Mouse (Mus musculus): ENCODE data around the gene Pstpip1. TPM values are rescaled to one million over a fixed set of nuclear protein-coding genes. Genes with fewer than 3 reads are reported as not detected.

The Pstpip1 gene
- 0.29 and 0.70 TPM in 2 replicates for polyA plus RNA-seq (2015; fragmentation: Nextera tagmentation; extraction: Ambion mirVana)

- Histone ChIP-seq H3K4me2 (ENCODE audit: low read length) (peak within 1 kb of the TSS; percentile 37; the same call in 1 of the 2 replicates), H3K36me3 (ENCODE audit: control insufficient read depth, insufficient read depth) (no peaks in the 10 kb centered on the region), H3K4me3 (replicated peaks; ENCODE audit: low read length) (no peak within 1 kb of the TSS), H3K9ac (replicated peaks; ENCODE audit: low read depth, low read length) (peak within 1 kb of the TSS; percentile 14; the same call in 1 of the 2 replicates), H3K27ac (ENCODE audit: low read length) (no peak within 1 kb of the TSS), H3K4me1 (replicated peaks; ENCODE audit: control insufficient read depth, insufficient read depth, low read length) (peaks cover 8% of the 10 kb centered on the region), H3K9me3 (ENCODE audit: control insufficient read depth, low read length) (no peaks in the 10 kb centered on the region), H3K27me3 (replicated peaks; ENCODE audit: control insufficient read depth, insufficient read depth, low read length) (no peaks in the 10 kb centered on the region)
- 23% methylated on average over 22 of the region's 22 CpGs for whole genome bisulfite sequencing
- ATAC-seq = peak; percentile 93
Measured at GRCm38 (mm10) chr9:56089778-56090520, at the start of gene Pstpip1. TSS of gene Pstpip1 (plus strand) at chr9:56089962.

DNA sequence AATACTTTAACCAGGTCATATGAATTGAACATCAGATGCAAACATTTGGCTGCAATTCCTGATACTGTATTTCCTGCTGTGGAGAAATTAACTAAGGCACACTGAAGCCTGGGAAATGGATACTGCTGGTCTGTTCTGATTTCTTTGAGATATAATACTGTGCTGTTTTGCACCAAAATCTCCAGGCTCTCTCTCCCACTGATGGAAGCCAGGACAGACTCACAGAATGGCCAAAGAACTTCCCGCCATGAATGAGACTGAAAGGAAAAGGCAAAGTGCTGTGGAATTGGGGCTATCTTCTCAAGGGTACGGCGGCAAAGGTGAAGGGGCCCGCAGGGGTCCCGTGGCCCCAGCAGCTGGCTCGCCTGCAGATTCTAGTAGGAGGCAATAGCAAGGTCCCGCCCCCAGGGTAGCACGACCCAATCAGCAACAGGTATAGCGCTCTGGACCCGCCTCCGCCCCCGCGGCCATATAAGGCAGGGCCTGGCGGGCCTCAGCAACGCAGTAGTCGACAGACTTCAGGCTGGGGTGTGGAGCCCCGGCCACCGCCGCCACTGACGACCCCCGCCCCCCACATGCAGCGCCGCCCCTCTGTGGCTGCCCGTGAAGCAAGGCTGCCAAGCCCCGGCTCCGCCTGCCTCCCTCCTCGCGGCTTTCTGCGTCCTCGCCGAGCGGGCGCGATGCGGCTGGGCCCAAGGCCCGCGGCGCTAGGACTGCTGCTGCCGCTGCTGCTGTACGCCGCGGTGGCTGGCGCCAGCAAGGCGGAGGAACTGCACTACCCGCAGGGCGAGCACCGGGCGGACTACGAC is 48.2 kb upstream of the Pstpip1 start, which contains the start of gene Rcn2:
Gene Rcn2 (plus strand): TSS at position 474 of the 809 bp plus-strand sequence.
- H3K4me2 ChIP-seq (ENCODE audit: low read length) = peak within 1 kb of the TSS; percentile 84
- peak within 1 kb of the TSS; percentile 100 for H3K9ac ChIP-seq (replicated peaks; ENCODE audit: low read depth, low read length)
- 0% methylated on average over 48 of the region's 49 CpGs for WGBS
- peak within 1 kb of the TSS; percentile 97 for H3K27ac ChIP-seq (ENCODE audit: low read length)
- peak within 1 kb of the TSS; percentile 92 for H3K4me3 ChIP-seq (replicated peaks; ENCODE audit: low read length)
- no peaks in the 10 kb centered on the region for H3K27me3 ChIP-seq (replicated peaks; ENCODE audit: control insufficient read depth, insufficient read depth, low read length)
- peak; percentile 99 for ATAC-seq
- peaks cover 13% of the 10 kb centered on the region for H3K4me1 ChIP-seq (replicated peaks; ENCODE audit: control insufficient read depth, insufficient read depth, low read length)
- H3K9me3 ChIP-seq (ENCODE audit: control insufficient read depth, low read length) = 0 out of 2 replicates have a peak, but pooled peaks cover 2% of the 10 kb centered on the region
- peaks cover 15% of the 10 kb centered on the region for H3K36me3 ChIP-seq (ENCODE audit: control insufficient read depth, insufficient read depth)

DNA sequence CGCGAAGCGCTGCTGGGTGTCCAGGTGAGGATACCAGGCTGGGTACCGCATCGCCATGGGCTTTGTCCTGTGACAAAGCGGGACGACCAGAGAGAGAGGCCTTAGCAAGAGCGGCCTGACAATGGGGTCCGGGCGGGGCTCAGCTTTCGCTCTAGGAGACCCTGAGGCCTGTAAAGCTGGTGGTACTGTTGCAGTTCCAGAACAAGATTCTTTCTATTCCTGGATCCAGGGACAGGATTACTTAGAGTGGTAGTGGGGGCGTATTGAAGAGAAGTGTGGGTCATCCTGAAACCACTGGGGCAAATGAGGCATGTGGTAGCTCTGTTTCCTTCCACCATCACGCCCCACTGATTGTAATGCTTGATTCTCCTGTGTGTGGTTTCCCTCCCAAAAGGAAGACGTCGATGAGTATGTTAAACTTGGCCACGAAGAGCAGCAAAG is 47.6 kb upstream of the Pstpip1 start:
- Histone ChIP-seq H3K4me2 (ENCODE audit: low read length) (peak overlapping the region; percentile 84), H3K4me1 (replicated peaks; ENCODE audit: control insufficient read depth, insufficient read depth, low read length) (peaks cover 13% of the 10 kb centered on the region), H3K9me3 (ENCODE audit: control insufficient read depth, low read length) (0 out of 2 replicates have a peak, but pooled peaks cover 2% of the 10 kb centered on the region), H3K9ac (replicated peaks; ENCODE audit: low read depth, low read length) (peak overlapping the region; percentile 100), H3K36me3 (ENCODE audit: control insufficient read depth, insufficient read depth) (peaks cover 15% of the 10 kb centered on the region), H3K27me3 (replicated peaks; ENCODE audit: control insufficient read depth, insufficient read depth, low read length) (no peaks in the 10 kb centered on the region), H3K4me3 (replicated peaks; ENCODE audit: low read length) (peak overlapping the region; percentile 92), H3K27ac (ENCODE audit: low read length) (peak overlapping the region; percentile 97)
- no peak; the same call in 1 of the 2 replicates for ATAC-seq
- under 1% methylated on average over 16 of the region's 16 CpGs for WGBS

GRCm38 (mm10) chr9:56053796-56054195 is 36.0 kb upstream of the Pstpip1 start:
- H3K9ac ChIP-seq (replicated peaks; ENCODE audit: low read depth, low read length) = no peak overlapping the region
- no peak overlapping the region for H3K27ac ChIP-seq (ENCODE audit: low read length)
- H3K4me1 ChIP-seq (replicated peaks; ENCODE audit: control insufficient read depth, insufficient read depth, low read length) = no peaks in the 10 kb centered on the region; the same call in 1 of the 2 replicates
- 46% methylated on average over 3 of the region's 3 CpGs for WGBS
- H3K9me3 ChIP-seq (ENCODE audit: control insufficient read depth, low read length) = no peaks in the 10 kb centered on the region
- no peak for ATAC-seq
- H3K27me3 ChIP-seq (replicated peaks; ENCODE audit: control insufficient read depth, insufficient read depth, low read length) = no peaks in the 10 kb centered on the region
- H3K36me3 ChIP-seq (ENCODE audit: control insufficient read depth, insufficient read depth) = peaks cover 25% of the 10 kb centered on the region
- H3K4me3 ChIP-seq (replicated peaks; ENCODE audit: low read length) = no peak overlapping the region
- H3K4me2 ChIP-seq (ENCODE audit: low read length) = no peak overlapping the region

- Histone ChIP-seq H3K4me1 (replicated peaks; ENCODE audit: control insufficient read depth, insufficient read depth, low read length) (no peaks in the 10 kb centered on the region; the same call in 1 of the 2 replicates), H3K36me3 (ENCODE audit: control insufficient read depth, insufficient read depth) (peaks cover 43% of the 10 kb centered on the region), H3K4me3 (replicated peaks; ENCODE audit: low read length) (no peak overlapping the region), H3K9ac (replicated peaks; ENCODE audit: low read depth, low read length) (no peak overlapping the region), H3K27ac (ENCODE audit: low read length) (no peak overlapping the region), H3K9me3 (ENCODE audit: control insufficient read depth, low read length) (no peaks in the 10 kb centered on the region), H3K27me3 (replicated peaks; ENCODE audit: control insufficient read depth, insufficient read depth, low read length) (no peaks in the 10 kb centered on the region), H3K4me2 (ENCODE audit: low read length) (no peak overlapping the region)
- ATAC-seq = no peak
- 90% methylated on average over 6 of the region's 6 CpGs for WGBS
Measured at GRCm38 (mm10) chr9:56056147-56056546, 33.6 kb upstream of the Pstpip1 start.

GRCm38 (mm10) chr9:56062336-56062735 is 27.4 kb upstream of the Pstpip1 start:
- no peak for ATAC-seq
- WGBS = 94% methylated on average over 5 of the region's 5 CpGs

GRCm38 (mm10) chr9:56065011-56065410 is 24.8 kb upstream of the Pstpip1 start:
- peaks cover 22% of the 10 kb centered on the region for H3K36me3 ChIP-seq (ENCODE audit: control insufficient read depth, insufficient read depth)

More at GRCm38 (mm10) chr9:56062336-56062735, 27.4 kb upstream of the Pstpip1 start:
- no peaks in the 10 kb centered on the region for H3K4me1 ChIP-seq (replicated peaks; ENCODE audit: control insufficient read depth, insufficient read depth, low read length)
- no peaks in the 10 kb centered on the region for H3K9me3 ChIP-seq (ENCODE audit: control insufficient read depth, low read length)
- H3K9ac ChIP-seq (replicated peaks; ENCODE audit: low read depth, low read length) = no peak overlapping the region
- H3K27ac ChIP-seq (ENCODE audit: low read length) = no peak overlapping the region
- H3K4me3 ChIP-seq (replicated peaks; ENCODE audit: low read length) = no peak overlapping the region
- peaks cover 36% of the 10 kb centered on the region for H3K36me3 ChIP-seq (ENCODE audit: control insufficient read depth, insufficient read depth)
- no peak overlapping the region for H3K4me2 ChIP-seq (ENCODE audit: low read length)
- H3K27me3 ChIP-seq (replicated peaks; ENCODE audit: control insufficient read depth, insufficient read depth, low read length) = no peaks in the 10 kb centered on the region

GRCm38 (mm10) chr9:56067964-56068363 is 21.8 kb upstream of the Pstpip1 start:
- H3K36me3 ChIP-seq (ENCODE audit: control insufficient read depth, insufficient read depth) = peaks cover 6% of the 10 kb centered on the region
- H3K27me3 ChIP-seq (replicated peaks; ENCODE audit: control insufficient read depth, insufficient read depth, low read length) = no peaks in the 10 kb centered on the region
- H3K9me3 ChIP-seq (ENCODE audit: control insufficient read depth, low read length) = no peaks in the 10 kb centered on the region
- no peak for ATAC-seq
- no peak overlapping the region for H3K27ac ChIP-seq (ENCODE audit: low read length)
- no peaks in the 10 kb centered on the region for H3K4me1 ChIP-seq (replicated peaks; ENCODE audit: control insufficient read depth, insufficient read depth, low read length)
- WGBS = 88% methylated on average over 4 of the region's 4 CpGs
- no peak overlapping the region for H3K4me2 ChIP-seq (ENCODE audit: low read length)
- no peak overlapping the region for H3K4me3 ChIP-seq (replicated peaks; ENCODE audit: low read length)
- H3K9ac ChIP-seq (replicated peaks; ENCODE audit: low read depth, low read length) = no peak overlapping the region

More at GRCm38 (mm10) chr9:56065011-56065410, 24.8 kb upstream of the Pstpip1 start:
- ATAC-seq = no peak
- Histone ChIP-seq H3K4me2 (ENCODE audit: low read length) (no peak overlapping the region), H3K4me3 (replicated peaks; ENCODE audit: low read length) (no peak overlapping the region), H3K27me3 (replicated peaks; ENCODE audit: control insufficient read depth, insufficient read depth, low read length) (no peaks in the 10 kb centered on the region), H3K9me3 (ENCODE audit: control insufficient read depth, low read length) (no peaks in the 10 kb centered on the region), H3K27ac (ENCODE audit: low read length) (no peak overlapping the region), H3K9ac (replicated peaks; ENCODE audit: low read depth, low read length) (no peak overlapping the region), H3K4me1 (replicated peaks; ENCODE audit: control insufficient read depth, insufficient read depth, low read length) (no peaks in the 10 kb centered on the region)
- WGBS = 85% methylated on average over 3 of the region's 3 CpGs

DNA sequence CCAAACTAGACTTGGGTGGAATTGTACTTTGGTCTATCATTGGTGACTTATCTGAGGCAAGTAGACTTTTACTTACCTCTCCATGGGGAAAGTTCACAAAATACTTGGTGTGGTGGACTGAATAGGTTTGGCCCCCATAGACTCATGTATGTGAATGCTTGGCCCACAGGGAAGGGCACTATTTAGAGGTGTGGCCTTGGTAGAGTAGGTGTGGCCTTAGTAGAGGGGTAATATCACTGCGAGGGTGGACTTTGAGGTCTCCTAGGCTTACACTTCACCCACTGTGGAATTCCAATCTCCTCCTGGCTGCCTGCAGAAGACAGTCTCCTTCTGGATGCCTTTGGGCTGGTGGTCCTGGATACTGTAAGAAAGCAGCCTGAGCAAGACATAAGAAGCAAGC is 21.1 kb upstream of the Pstpip1 start:
- H3K9me3 ChIP-seq (ENCODE audit: control insufficient read depth, low read length) = no peaks in the 10 kb centered on the region
- peaks cover 6% of the 10 kb centered on the region for H3K36me3 ChIP-seq (ENCODE audit: control insufficient read depth, insufficient read depth)
- WGBS = 95% methylated on average over 1 of the region's 1 CpGs
- no peak overlapping the region for H3K9ac ChIP-seq (replicated peaks; ENCODE audit: low read depth, low read length)
- H3K27ac ChIP-seq (ENCODE audit: low read length) = no peak overlapping the region
- ATAC-seq = no peak
- H3K27me3 ChIP-seq (replicated peaks; ENCODE audit: control insufficient read depth, insufficient read depth, low read length) = no peaks in the 10 kb centered on the region
- no peak overlapping the region for H3K4me2 ChIP-seq (ENCODE audit: low read length)
- H3K4me1 ChIP-seq (replicated peaks; ENCODE audit: control insufficient read depth, insufficient read depth, low read length) = no peaks in the 10 kb centered on the region
- no peak overlapping the region for H3K4me3 ChIP-seq (replicated peaks; ENCODE audit: low read length)

Measured in forebrain, embryonic 16.5 days (tissue).